Mouse (Mus musculus): ENCODE results near the gene Cox20. TPM values are rescaled to one million over a fixed set of nuclear protein-coding genes. Genes with fewer than 3 reads are reported as not detected.

Gene Cox20
- polyA plus RNA-seq, 1 experiment from 2014 or later: 167 TPM

DNA sequence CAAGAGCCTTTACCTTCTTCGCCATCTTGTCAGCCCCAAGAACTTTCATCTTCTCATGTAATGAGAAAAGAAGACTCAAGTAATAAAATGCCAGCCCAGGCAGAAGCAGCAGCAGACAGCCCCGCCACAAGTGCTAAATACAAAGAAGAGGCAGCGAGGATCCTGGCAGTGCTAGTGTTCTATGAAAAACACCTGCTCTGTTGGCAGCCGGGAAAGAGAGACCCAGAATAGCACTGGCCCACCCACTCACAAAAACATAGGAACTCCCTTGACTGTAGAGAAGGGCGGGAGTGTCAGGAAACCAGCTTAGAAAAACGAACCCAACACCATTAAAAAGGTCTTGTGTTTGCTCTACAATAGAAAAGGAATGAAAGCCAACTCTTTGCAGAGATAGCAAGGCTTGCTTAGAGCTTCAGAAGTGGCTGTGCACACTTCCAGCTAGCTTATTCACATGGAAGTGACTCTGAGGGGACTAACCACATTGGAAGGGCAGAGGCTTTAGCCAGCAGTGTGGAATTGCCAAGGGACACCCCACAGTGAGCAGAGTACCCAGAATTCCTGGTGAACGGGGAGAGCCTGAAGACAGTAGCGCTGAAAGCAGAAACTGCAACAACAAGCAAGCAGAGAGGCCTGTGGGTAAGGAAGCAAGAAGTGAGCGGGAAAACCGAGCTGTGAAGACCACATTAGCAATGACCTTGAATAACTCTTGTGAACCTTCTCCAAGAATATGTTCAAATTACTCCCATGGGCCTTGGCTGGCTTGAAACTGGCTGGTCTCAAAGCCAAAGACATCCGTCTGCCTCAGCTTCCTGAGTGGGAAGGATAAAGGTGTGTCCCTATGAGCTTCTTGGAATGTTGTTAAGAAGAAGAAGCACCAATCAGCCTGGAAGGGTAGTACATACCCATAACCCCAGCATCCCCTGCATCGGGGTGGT is 39.1 kb downstream of the Cox20 start:
- no peak overlapping the region for H3K4me2 ChIP-seq (ENCODE audit: low read length)
- no peak for ATAC-seq
- no peak overlapping the region for H3K27ac ChIP-seq (ENCODE audit: low read depth, low read length)
- H3K4me3 ChIP-seq (ENCODE audit: low read depth, low read length): no peak overlapping the region
- H3K9ac ChIP-seq (ENCODE audit: low read length): no peak overlapping the region
- H3K36me3 ChIP-seq (ENCODE audit: control insufficient read depth, insufficient read depth, low read length): no peaks in the 10 kb centered on the region
- peak; percentile 22 for DNase-seq (ENCODE audit: low spot score)
- WGBS: 64% methylated on average over 12 of the region's 12 CpGs
- H3K27me3 ChIP-seq (replicated peaks; ENCODE audit: control insufficient read depth, insufficient read depth, low read length): no peaks in the 10 kb centered on the region
- no peaks in the 10 kb centered on the region for H3K9me3 ChIP-seq (replicated peaks; ENCODE audit: control insufficient read depth, low read length)
- H3K4me1 ChIP-seq (ENCODE audit: control insufficient read depth, insufficient read depth, low read length): no peaks in the 10 kb centered on the region

DNA sequence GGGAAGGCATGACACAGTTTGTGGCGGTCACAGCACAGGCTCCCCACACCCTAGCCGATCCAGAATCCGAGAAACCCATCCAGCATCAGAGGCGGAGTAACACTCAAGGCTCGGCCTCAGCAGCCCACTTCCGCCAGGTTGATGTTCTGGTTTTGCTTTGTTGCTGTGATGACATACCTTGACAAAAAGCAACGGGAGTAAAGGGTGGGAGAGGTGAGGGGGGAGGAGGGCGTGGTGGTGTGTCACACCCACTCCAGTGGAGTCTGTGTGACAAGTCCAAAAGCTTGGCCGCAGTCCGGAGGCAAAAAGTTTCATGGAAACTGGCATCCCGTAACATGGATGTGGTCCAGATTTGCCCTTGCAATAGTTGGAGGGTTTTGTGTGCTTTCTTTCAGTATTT is 41.3 kb downstream of the Cox20 start:
- H3K9me3 ChIP-seq (replicated peaks; ENCODE audit: control insufficient read depth, low read length): no peaks in the 10 kb centered on the region
- no peaks in the 10 kb centered on the region for H3K27me3 ChIP-seq (replicated peaks; ENCODE audit: control insufficient read depth, insufficient read depth, low read length)
- H3K4me3 ChIP-seq (ENCODE audit: low read depth, low read length): no peak overlapping the region
- WGBS: 85% methylated on average over 11 of the region's 11 CpGs
- no peak overlapping the region for H3K4me2 ChIP-seq (ENCODE audit: low read length)
- no peak for ATAC-seq
- H3K4me1 ChIP-seq (ENCODE audit: control insufficient read depth, insufficient read depth, low read length): no peaks in the 10 kb centered on the region
- no peak overlapping the region for H3K9ac ChIP-seq (ENCODE audit: low read length)
- no peak overlapping the region for H3K27ac ChIP-seq (ENCODE audit: low read depth, low read length)
- no peaks in the 10 kb centered on the region for H3K36me3 ChIP-seq (ENCODE audit: control insufficient read depth, insufficient read depth, low read length)
- DNase-seq (ENCODE audit: low spot score): no peak

DNA sequence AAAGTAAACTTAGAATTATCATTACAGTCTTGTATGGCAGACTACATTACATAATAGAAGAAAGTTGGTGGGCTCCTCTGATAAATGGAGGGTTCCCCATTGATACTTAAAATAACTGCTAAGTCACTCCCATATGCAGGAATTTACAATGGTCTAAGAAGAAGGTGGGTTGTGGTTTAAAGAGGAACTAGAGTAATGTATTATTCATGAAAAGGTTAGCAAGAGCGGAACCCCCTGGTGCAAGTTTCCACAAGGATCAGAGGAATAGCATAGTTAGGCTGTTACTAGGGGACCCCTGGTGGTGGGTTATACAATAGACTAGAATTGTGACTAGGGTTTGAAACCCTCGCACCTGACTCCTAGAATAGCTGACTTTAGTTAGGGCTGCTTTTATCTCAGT is 41.8 kb downstream of the Cox20 start:
- no peak for ATAC-seq
- 58% methylated on average over 2 of the region's 2 CpGs for WGBS
- Histone ChIP-seq H3K27me3 (replicated peaks; ENCODE audit: control insufficient read depth, insufficient read depth, low read length) (no peaks in the 10 kb centered on the region), H3K27ac (ENCODE audit: low read depth, low read length) (no peak overlapping the region), H3K4me2 (ENCODE audit: low read length) (no peak overlapping the region), H3K4me1 (ENCODE audit: control insufficient read depth, insufficient read depth, low read length) (no peaks in the 10 kb centered on the region), H3K9me3 (replicated peaks; ENCODE audit: control insufficient read depth, low read length) (no peaks in the 10 kb centered on the region), H3K4me3 (ENCODE audit: low read depth, low read length) (no peak overlapping the region), H3K36me3 (ENCODE audit: control insufficient read depth, insufficient read depth, low read length) (no peaks in the 10 kb centered on the region), H3K9ac (ENCODE audit: low read length) (no peak overlapping the region)
- DNase-seq (ENCODE audit: low spot score): no peak

DNA sequence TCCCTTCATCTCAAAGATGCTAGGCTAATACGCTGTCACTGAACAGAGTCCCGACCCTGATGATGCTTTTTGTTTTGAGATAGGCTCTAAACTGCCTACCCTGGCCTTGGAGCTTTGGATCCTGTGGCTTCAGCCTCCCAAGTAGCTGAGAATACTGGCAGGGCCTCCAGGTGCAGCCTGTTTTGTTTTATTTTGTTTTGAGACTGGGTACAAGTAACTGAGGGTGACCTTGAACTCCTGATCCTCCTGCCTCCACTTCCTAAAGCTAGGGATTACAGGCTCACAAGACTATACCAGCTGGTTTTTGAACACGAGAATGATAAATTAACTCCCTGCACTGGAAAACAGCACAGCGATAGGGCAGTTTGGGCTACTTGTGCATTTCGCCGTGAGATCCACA is 46.2 kb downstream of the Cox20 start:
- WGBS: 87% methylated on average over 6 of the region's 6 CpGs
- ATAC-seq: no peak

DNA sequence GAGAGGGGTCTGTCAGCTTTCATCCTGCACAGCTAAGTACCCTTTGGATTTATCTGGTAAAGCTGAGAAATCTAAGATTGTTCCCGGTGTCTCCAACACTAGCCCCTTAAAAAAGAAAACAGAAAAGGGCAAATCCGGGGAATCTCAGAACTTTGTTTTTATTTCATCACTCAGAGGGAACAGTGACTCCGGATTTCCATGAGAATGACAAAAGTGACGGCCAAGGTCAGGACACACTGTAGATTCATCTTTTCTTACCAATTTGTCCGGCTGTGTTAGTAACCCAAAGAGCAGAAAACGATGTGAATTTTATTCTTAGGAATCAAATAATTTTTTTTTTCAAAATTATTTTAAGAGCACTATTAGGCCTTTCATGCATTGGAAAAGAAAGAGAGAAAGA is 49.2 kb downstream of the Cox20 start:
- Histone ChIP-seq H3K36me3 (ENCODE audit: control insufficient read depth, insufficient read depth, low read length) (no peaks in the 10 kb centered on the region), H3K4me3 (ENCODE audit: low read depth, low read length) (no peak overlapping the region), H3K9me3 (replicated peaks; ENCODE audit: control insufficient read depth, low read length) (no peaks in the 10 kb centered on the region), H3K27ac (ENCODE audit: low read depth, low read length) (no peak overlapping the region; the same call in 1 of the 2 replicates), H3K4me1 (ENCODE audit: control insufficient read depth, insufficient read depth, low read length) (0 out of 2 replicates have a peak, but pooled peaks cover 2% of the 10 kb centered on the region), H3K4me2 (ENCODE audit: low read length) (no peak overlapping the region), H3K9ac (ENCODE audit: low read length) (no peak overlapping the region; the same call in 1 of the 2 replicates), H3K27me3 (replicated peaks; ENCODE audit: control insufficient read depth, insufficient read depth, low read length) (no peaks in the 10 kb centered on the region)
- WGBS: 82% methylated on average over 6 of the region's 6 CpGs
- DNase-seq (ENCODE audit: low spot score) (no peak), ATAC-seq (no peak)

More for the DNA sequence above, 46.2 kb downstream of the Cox20 start:
- Histone ChIP-seq H3K4me3 (ENCODE audit: low read depth, low read length) (no peak overlapping the region), H3K27me3 (replicated peaks; ENCODE audit: control insufficient read depth, insufficient read depth, low read length) (no peaks in the 10 kb centered on the region), H3K4me1 (ENCODE audit: control insufficient read depth, insufficient read depth, low read length) (0 out of 2 replicates have a peak, but pooled peaks cover 2% of the 10 kb centered on the region), H3K27ac (ENCODE audit: low read depth, low read length) (no peak overlapping the region), H3K36me3 (ENCODE audit: control insufficient read depth, insufficient read depth, low read length) (no peaks in the 10 kb centered on the region), H3K9ac (ENCODE audit: low read length) (no peak overlapping the region), H3K9me3 (replicated peaks; ENCODE audit: control insufficient read depth, low read length) (no peaks in the 10 kb centered on the region), H3K4me2 (ENCODE audit: low read length) (no peak overlapping the region)
- no peak for DNase-seq (ENCODE audit: low spot score)

DNA sequence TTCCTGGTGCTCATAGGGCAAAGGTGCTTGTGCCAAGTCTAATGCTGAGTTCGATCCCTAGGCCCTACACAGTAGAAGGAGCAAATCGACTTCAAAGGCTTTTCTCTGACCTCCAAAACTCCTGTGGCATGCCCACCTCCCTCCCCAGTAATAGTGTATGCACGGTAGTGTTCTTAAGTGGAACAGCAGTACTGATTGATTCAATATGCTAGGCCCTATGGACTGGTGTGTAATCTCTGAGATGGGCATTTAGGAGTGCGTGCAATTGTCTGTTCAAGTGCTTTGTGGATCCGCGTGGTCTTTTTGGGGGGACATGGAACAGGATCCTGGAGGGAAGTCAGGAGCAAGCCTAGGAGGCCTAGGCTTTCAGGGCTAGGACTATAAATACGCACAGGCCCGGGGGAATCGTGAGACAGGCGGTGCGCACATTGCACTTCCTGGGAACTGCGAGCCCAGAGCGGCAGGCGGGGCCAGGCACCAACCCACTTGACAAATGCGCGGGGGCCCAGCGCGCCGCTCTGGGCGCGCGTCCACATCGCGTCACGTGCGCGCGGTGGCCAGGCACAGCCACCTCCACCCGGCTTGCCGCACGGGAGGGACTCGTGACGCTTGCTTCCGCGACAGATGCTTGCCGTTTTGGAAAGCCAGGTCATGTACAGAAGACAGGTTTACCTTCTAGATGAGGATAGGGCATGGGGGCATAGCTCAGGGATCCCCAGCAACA is 49.8 kb downstream of the Cox20 start:
- ATAC-seq (peak; percentile 98), DNase-seq (ENCODE audit: low spot score) (peak; percentile 94)
- peak overlapping the region; percentile 63 for H3K27ac ChIP-seq (ENCODE audit: low read depth, low read length)
- peak overlapping the region; percentile 58 for H3K9ac ChIP-seq (ENCODE audit: low read length)
- no peaks in the 10 kb centered on the region for H3K9me3 ChIP-seq (replicated peaks; ENCODE audit: control insufficient read depth, low read length)
- H3K4me3 ChIP-seq (ENCODE audit: low read depth, low read length): peak overlapping the region; percentile 41
- no peaks in the 10 kb centered on the region for H3K36me3 ChIP-seq (ENCODE audit: control insufficient read depth, insufficient read depth, low read length)
- 0 out of 2 replicates have a peak, but pooled peaks cover 2% of the 10 kb centered on the region for H3K4me1 ChIP-seq (ENCODE audit: control insufficient read depth, insufficient read depth, low read length)
- no peaks in the 10 kb centered on the region for H3K27me3 ChIP-seq (replicated peaks; ENCODE audit: control insufficient read depth, insufficient read depth, low read length)
- 3% methylated on average over 36 of the region's 36 CpGs for WGBS
- H3K4me2 ChIP-seq (ENCODE audit: low read length): peak overlapping the region; percentile 72

DNA sequence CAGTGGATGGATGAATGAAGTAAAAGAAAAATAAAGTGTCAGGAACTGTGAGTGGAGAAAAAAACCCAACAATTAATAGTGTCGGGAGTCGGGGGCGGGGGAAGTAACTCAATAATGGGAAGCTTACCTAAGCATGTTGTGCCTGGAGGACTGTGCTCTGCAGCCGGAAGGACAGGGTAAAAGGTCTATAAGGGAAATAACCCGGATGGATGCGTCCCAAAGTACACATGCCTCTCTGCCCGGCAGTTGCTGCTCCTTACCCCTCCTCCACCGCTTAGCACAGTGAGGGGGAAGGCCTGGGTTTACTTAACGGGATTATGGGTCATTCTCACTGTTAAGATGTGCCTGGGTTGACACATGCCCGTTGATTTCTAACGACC is 50.3 kb downstream of the Cox20 start:
- H3K9ac ChIP-seq (ENCODE audit: low read length): peak overlapping the region; percentile 58
- ATAC-seq: peak; percentile 78
- 2% methylated on average over 11 of the region's 11 CpGs for WGBS
- no peaks in the 10 kb centered on the region for H3K36me3 ChIP-seq (ENCODE audit: control insufficient read depth, insufficient read depth, low read length)
- H3K27ac ChIP-seq (ENCODE audit: low read depth, low read length): peak overlapping the region; percentile 63
- H3K4me2 ChIP-seq (ENCODE audit: low read length): peak overlapping the region; percentile 72
- H3K4me3 ChIP-seq (ENCODE audit: low read depth, low read length): peak overlapping the region; percentile 41
- H3K9me3 ChIP-seq (replicated peaks; ENCODE audit: control insufficient read depth, low read length): no peaks in the 10 kb centered on the region
- no peaks in the 10 kb centered on the region for H3K27me3 ChIP-seq (replicated peaks; ENCODE audit: control insufficient read depth, insufficient read depth, low read length)
- DNase-seq (ENCODE audit: low spot score): peak; percentile 57
- 0 out of 2 replicates have a peak, but pooled peaks cover 2% of the 10 kb centered on the region for H3K4me1 ChIP-seq (ENCODE audit: control insufficient read depth, insufficient read depth, low read length)
